Mouse (Mus musculus): ENCODE results near the gene Gm17482.

DNA sequence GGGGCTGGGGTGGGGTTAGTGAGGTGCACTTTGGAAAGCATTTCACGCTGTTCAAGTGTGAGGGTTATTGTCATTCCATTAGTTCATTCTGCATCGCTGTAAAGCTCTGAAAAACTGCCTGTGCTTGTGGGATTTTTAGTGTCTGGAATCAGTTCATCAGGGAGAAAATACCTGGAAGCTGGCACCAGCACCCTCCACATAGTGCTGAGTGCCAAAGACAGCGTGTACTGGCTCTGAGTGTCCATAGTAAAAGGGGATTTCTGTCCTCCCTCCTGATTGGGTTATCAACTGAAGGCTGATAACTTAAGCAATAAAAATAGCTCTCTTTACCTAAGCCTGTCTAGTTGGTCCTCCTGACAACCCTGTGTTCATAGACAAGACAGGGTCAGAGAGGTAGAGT, 33.4 kb downstream of the Gm17482 start:
- TF ChIP-seq POLR2A (IDR thresholded peaks at IDR 0.05; ENCODE audit: borderline replicate concordance, control insufficient read depth, low read depth, low read length) (no peak), CTCF (IDR thresholded peaks at IDR 0.05; ENCODE audit: control insufficient read depth, insufficient read depth, low read length) (no peak)

Measured in bone marrow, adult 2 months (tissue).